Mouse (Mus musculus) MEL (cell line): Measurements from ENCODE around the gene Ppp1r1b. TPM values are rescaled to one million over a fixed set of nuclear protein-coding genes. Genes with fewer than 3 reads are reported as not detected.

Experiments
- DNase-seq: peaks from one replicate; pipeline ENCODE4 v3.0.0; 2011; ENCODE audit warnings: low read depth, low spot score
- H3K27ac ChIP-seq: 2 replicates; pipeline ENCODE4 v1.5.1; 2012; ENCODE audit warnings: low read depth, mild to moderate bottlenecking, control low read depth, low read length, moderate library complexity; ENCODE audit not compliant: control insufficient read depth
- H3K27me3 ChIP-seq, 2 experiments: fragments of 150-350 bp in 1 of 2; sonication (generic) in 1 of 2; 2 replicates each; pipeline ENCODE4 v1.6.1; 2012; ENCODE audit warnings: low read length in 2 of 2, mild to moderate bottlenecking in 2 of 2, improper control_type of control experiment in 1 of 2, moderate library complexity in 1 of 2; ENCODE audit not compliant: insufficient read depth in 2 of 2, control insufficient read depth in 1 of 2
- H3K36me3 ChIP-seq, 2 experiments: 2 replicates each; pipeline ENCODE4 v1.6.1; 2012 to 2014; ENCODE audit warnings: low read length in 2 of 2, improper control_type of control experiment in 1 of 2, inconsistent platforms in 1 of 2, mild to moderate bottlenecking in 1 of 2; ENCODE audit not compliant: insufficient read depth in 2 of 2, control insufficient read depth in 1 of 2
- H3K4me1 ChIP-seq, 2 experiments: fragments of 150-350 bp in 1 of 2; sonication (generic) in 1 of 2; 2 replicates each; pipeline ENCODE4 v1.6.1; 2012; ENCODE audit warnings: low read length in 2 of 2, improper control_type of control experiment in 1 of 2, mild to moderate bottlenecking in 1 of 2; ENCODE audit not compliant: insufficient read depth in 2 of 2, control insufficient read depth in 1 of 2
- H3K4me3 ChIP-seq, 2 experiments: fragments of 150-350 bp in 1 of 2; sonication (generic) in 1 of 2; 2 replicates each; pipeline ENCODE4 v1.5.1; 2012; ENCODE audit warnings: low read depth in 2 of 2, low read length in 2 of 2, mild to moderate bottlenecking in 2 of 2, moderate library complexity in 2 of 2, control low read depth in 1 of 2, improper control_type of control experiment in 1 of 2; ENCODE audit not compliant: control insufficient read depth in 1 of 2, insufficient read depth in 1 of 2
- H3K79me2 ChIP-seq: 2 replicates; pipeline ENCODE4 v1.6.1; 2012; ENCODE audit warnings: mild to moderate bottlenecking, low read length, moderate library complexity; ENCODE audit not compliant: control insufficient read depth, poor library complexity, insufficient read depth
- H3K9ac ChIP-seq: 2 replicates; pipeline ENCODE4 v1.6.1; 2012; ENCODE audit warnings: low read depth, mild to moderate bottlenecking, control low read depth, low read length, moderate library complexity; ENCODE audit not compliant: control insufficient read depth, poor library complexity, severe bottlenecking
- H3K9me3 ChIP-seq: fragments of 150-350 bp; sonication (generic); replicated peaks from 2 replicates; pipeline ENCODE4 v1.6.1; 2012; ENCODE audit warnings: mild to moderate bottlenecking, low read length, improper control_type of control experiment, moderate library complexity; ENCODE audit not compliant: insufficient read depth
- BHLHE40 ChIP-seq: IDR thresholded peaks from 2 replicates; pipeline ENCODE4 v1.6.1; 2012; ENCODE audit warnings: low read depth, mild to moderate bottlenecking, inconsistent platforms, low read length, improper control_type of control experiment, borderline replicate concordance
- CHD1 ChIP-seq: IDR thresholded peaks from 2 replicates; pipeline ENCODE4 v1.6.1; 2012; ENCODE audit warnings: low read depth, mild to moderate bottlenecking, inconsistent platforms, low read length, improper control_type of control experiment
- CHD2 ChIP-seq: IDR thresholded peaks from 2 replicates; pipeline ENCODE4 v1.6.1; 2011; ENCODE audit warnings: low read length, improper control_type of control experiment
- E2F4 ChIP-seq: IDR thresholded peaks from 2 replicates; pipeline ENCODE4 v1.6.1; 2011; ENCODE audit warnings: low read depth, low read length, improper control_type of control experiment, borderline replicate concordance
- EP300 ChIP-seq, 2 experiments: IDR thresholded peaks; 2 replicates each; pipeline ENCODE4 v1.6.1; 2011; ENCODE audit warnings: improper control_type of control experiment in 2 of 2, low read length in 2 of 2, low read depth in 1 of 2, mild to moderate bottlenecking in 1 of 2
- GABPA ChIP-seq: IDR thresholded peaks from 2 replicates; pipeline ENCODE4 v1.6.1; 2012; ENCODE audit warnings: low read depth, mild to moderate bottlenecking, inconsistent platforms, low read length, improper control_type of control experiment, moderate library complexity
- GATA1 ChIP-seq: IDR thresholded peaks from 2 replicates; pipeline ENCODE4 v1.6.1; 2011; ENCODE audit warnings: low read depth, low read length, improper control_type of control experiment
- JUND ChIP-seq: IDR thresholded peaks from 2 replicates; pipeline ENCODE4 v1.6.1; 2011; ENCODE audit warnings: low read depth, mild to moderate bottlenecking, improper control_type of control experiment, low read length
- KAT2A ChIP-seq: conservative IDR thresholded peaks from 2 replicates; pipeline ENCODE4 v1.6.1; 2012; ENCODE audit warnings: low read depth, low read length, improper control_type of control experiment, inconsistent platforms
- MAFK ChIP-seq: IDR thresholded peaks from 2 replicates; pipeline ENCODE4 v1.6.1; 2011; ENCODE audit warnings: low read depth, mild to moderate bottlenecking, low read length, improper control_type of control experiment, borderline replicate concordance
- MAZ ChIP-seq: IDR thresholded peaks from 2 replicates; pipeline ENCODE4 v1.6.1; 2012; ENCODE audit warnings: low read depth, mild to moderate bottlenecking, inconsistent platforms, low read length, improper control_type of control experiment
- MEF2A ChIP-seq: IDR thresholded peaks from 2 replicates; pipeline ENCODE4 v1.6.1; 2014; ENCODE audit warnings: low read depth, mild to moderate bottlenecking, inconsistent platforms, low read length, improper control_type of control experiment; ENCODE audit not compliant: poor library complexity, insufficient replicate concordance, severe bottlenecking; ENCODE audit errors: extremely low read depth
- MXI1 ChIP-seq: IDR thresholded peaks from 2 replicates; pipeline ENCODE4 v1.6.1; 2011; ENCODE audit warnings: mild to moderate bottlenecking, low read depth, low read length, improper control_type of control experiment
- MYC ChIP-seq: IDR thresholded peaks from 2 replicates; pipeline ENCODE4 v1.6.1; 2011; ENCODE audit warnings: low read depth, mild to moderate bottlenecking, low read length, improper control_type of control experiment, moderate library complexity
- NELFE ChIP-seq: IDR thresholded peaks from 2 replicates; pipeline ENCODE4 v1.6.1; 2011; ENCODE audit warnings: low read depth, low read length, improper control_type of control experiment
- NRF1 ChIP-seq: IDR thresholded peaks from 2 replicates; pipeline ENCODE4 v1.6.1; 2014; ENCODE audit warnings: low read depth, mild to moderate bottlenecking, inconsistent platforms, low read length, improper control_type of control experiment, moderate library complexity; ENCODE audit not compliant: poor library complexity, insufficient read depth, severe bottlenecking
- POLR2A ChIP-seq, 2 experiments: IDR thresholded peaks; 2 replicates each; pipeline ENCODE4 v1.6.1; 2011 to 2012; ENCODE audit warnings: low read length in 2 of 2, mild to moderate bottlenecking in 2 of 2, control low read depth in 1 of 2, improper control_type of control experiment in 1 of 2, low read depth in 1 of 2, moderate library complexity in 1 of 2; ENCODE audit not compliant: control insufficient read depth in 1 of 2, insufficient read depth in 1 of 2, poor library complexity in 1 of 2
- POLR2AphosphoS5 ChIP-seq: IDR thresholded peaks from 2 replicates; pipeline ENCODE4 v1.6.1; 2012; ENCODE audit warnings: low read depth, borderline replicate concordance, mild to moderate bottlenecking, inconsistent platforms, low read length, moderate library complexity, mixed read lengths
- RAD21 ChIP-seq: IDR thresholded peaks from 2 replicates; pipeline ENCODE4 v1.6.1; 2011; ENCODE audit warnings: mild to moderate bottlenecking, low read depth, low read length, improper control_type of control experiment
- RCOR1 ChIP-seq: IDR thresholded peaks from 2 replicates; pipeline ENCODE4 v1.6.1; 2012; ENCODE audit warnings: low read depth, mild to moderate bottlenecking, inconsistent platforms, low read length, improper control_type of control experiment
- SIN3A ChIP-seq: IDR thresholded peaks from 2 replicates; pipeline ENCODE4 v1.6.1; 2012; ENCODE audit warnings: low read length, improper control_type of control experiment, inconsistent platforms
- TAL1 ChIP-seq: IDR thresholded peaks from 2 replicates; pipeline ENCODE4 v1.6.1; 2012; ENCODE audit warnings: mild to moderate bottlenecking, inconsistent platforms, low read length, moderate library complexity, mixed read lengths
- UBTF ChIP-seq: IDR thresholded peaks from 2 replicates; pipeline ENCODE4 v1.6.1; 2012; ENCODE audit warnings: low read depth, mild to moderate bottlenecking, inconsistent platforms, low read length, improper control_type of control experiment, moderate library complexity, borderline replicate concordance; ENCODE audit not compliant: insufficient read depth
- ZMIZ1 ChIP-seq: IDR thresholded peaks from 2 replicates; pipeline ENCODE4 v1.6.1; 2012; ENCODE audit warnings: low read depth, mild to moderate bottlenecking, inconsistent platforms, low read length, improper control_type of control experiment, moderate library complexity
- ZNF384 ChIP-seq: IDR thresholded peaks from 2 replicates; pipeline ENCODE4 v1.6.1; 2012; ENCODE audit warnings: low read depth, mild to moderate bottlenecking, inconsistent platforms, low read length, improper control_type of control experiment
- polyA plus RNA-seq, 2 experiments: library from polyadenylated mRNA; stranded (reverse) in 1 of 2; unstranded in 1 of 2; fragments of >175 nt in 1 of 2; fragments of >200 nt in 1 of 2; gene quantifications; 2 replicates each; pipeline versions ENCODE4 v1.2.1 to v1.2.4; 2012; ENCODE audit warnings: low replicate concordance in 2 of 2, low read depth in 1 of 2; ENCODE audit not compliant: insufficient read length in 2 of 2, insufficient read depth in 1 of 2, missing spikeins in 1 of 2
- total RNA-seq: library from RNA; depleted of rRNA; stranded (reverse); fragments of 300-350 nt; gene quantifications from 2 replicates; pipeline ENCODE4 v1.2.3, GENCODE M21; 2012

Ppp1r1b gene
- total and polyA plus RNA-seq, 3 experiments: 35.2 to 114 TPM; not detected in 1

GRCm38 (mm10) chr11:98332841-98333240, 15.4 kb upstream of the Ppp1r1b start:
- TF ChIP-seq CHD2 (no peak), GATA1 (no peak), JUND (no peak), ZMIZ1 (no peak), ZNF384 (no peak), POLR2AphosphoS5 (no peak)
- DNase-seq: no peak
- H3K36me3 ChIP-seq: no peaks in the 10 kb centered on the region
- peaks cover 0 to 4% of the 10 kb centered on the region in 2 experiments; a peak in 1 of 4 replicates for H3K4me1 ChIP-seq
- no peak overlapping the region for H3K9ac ChIP-seq
- H3K27ac ChIP-seq: no peak overlapping the region
- H3K9me3 ChIP-seq: no peaks in the 10 kb centered on the region
- peaks cover 0 to 2% of the 10 kb centered on the region in 2 experiments; a peak in 1 of 4 replicates for H3K27me3 ChIP-seq
- no peak overlapping the region for H3K4me3 ChIP-seq
- no peaks in the 10 kb centered on the region for H3K79me2 ChIP-seq

GRCm38 (mm10) chr11:98333263-98333696, 14.9 kb upstream of the Ppp1r1b start:
- no peak for DNase-seq
- Histone ChIP-seq H3K9me3 (no peaks in the 10 kb centered on the region), H3K4me1 (peaks cover 0 to 4% of the 10 kb centered on the region in 2 experiments; a peak in 1 of 4 replicates), H3K36me3 (no peaks in the 10 kb centered on the region), H3K79me2 (no peaks in the 10 kb centered on the region), H3K27ac (no peak overlapping the region), H3K27me3 (peaks cover 0 to 2% of the 10 kb centered on the region in 2 experiments; a peak in 1 of 4 replicates), H3K9ac (no peak overlapping the region), H3K4me3 (no peak overlapping the region)
- TF ChIP-seq MYC (no peak), RCOR1 (no peak), MAFK (no peak), EP300 (IDR thresholded peaks at IDR 0.05; ENCODE audit: low read depth in 1 of 2, low read length in 2 of 2) (no peak), CHD1 (no peak)

- no peak for DNase-seq
- Histone ChIP-seq H3K9me3 (no peaks in the 10 kb centered on the region), H3K4me3 (no peak overlapping the region), H3K79me2 (no peaks in the 10 kb centered on the region), H3K9ac (no peak overlapping the region), H3K27me3 (peaks cover 0 to 5% of the 10 kb centered on the region in 2 experiments; a peak in 2 of 4 replicates), H3K36me3 (no peaks in the 10 kb centered on the region), H3K4me1 (peaks cover 0 to 4% of the 10 kb centered on the region in 2 experiments; a peak in 1 of 4 replicates), H3K27ac (no peak overlapping the region)
- TF ChIP-seq GABPA (no peak), SIN3A (no peak), NRF1 (no peak), CHD1 (no peak), BHLHE40 (no peak), RAD21 (no peak), MAZ (no peak), KAT2A (no peak), JUND (no peak), E2F4 (no peak), TAL1 (no peak), ZMIZ1 (no peak), NELFE (no peak), MXI1 (no peak), MEF2A (no peak), UBTF (no peak), POLR2A (IDR thresholded peaks at IDR 0.05; ENCODE audit: control insufficient read depth in 1 of 2, insufficient read depth in 1 of 2, low read depth in 1 of 2, low read length in 2 of 2, poor library complexity in 1 of 2) (no peak)
Measured at GRCm38 (mm10) chr11:98333981-98334741, 14.0 kb upstream of the Ppp1r1b start.
